Mouse (Mus musculus) hindbrain, embryonic 14.5 days (tissue): ENCODE measurements around the gene Arl8a. TPM values are rescaled to one million over a fixed set of nuclear protein-coding genes. Genes with fewer than 3 reads are reported as not detected.

Source experiments
- ATAC-seq: fragments of 200-750 bp; cut with Nextera tagmentation; 2 replicates; pipeline ENCODE4 v1.8.0; 2017; ENCODE audit warnings: moderate number of reproducible peaks, mild to moderate bottlenecking, moderate TSS enrichment, moderate library complexity; ENCODE audit not compliant: low FRiP score
- DNase-seq: peaks from one replicate; pipeline ENCODE4 v3.0.0-alpha.2; 2015; ENCODE audit warnings: low spot score
- H3K27ac ChIP-seq: fragments of 300-500 bp; sonication (generic); 2 replicates; pipeline ENCODE4 v1.5.1; 2014; ENCODE audit warnings: mild to moderate bottlenecking, moderate library complexity
- H3K27me3 ChIP-seq: fragments of 300-500 bp; sonication (generic); 2 replicates; pipeline ENCODE4 v1.6.1; 2014; ENCODE audit warnings: mild to moderate bottlenecking, low read length, mixed read lengths; ENCODE audit not compliant: control insufficient read depth, insufficient read depth
- H3K36me3 ChIP-seq: fragments of 300-500 bp; sonication (generic); replicated peaks from 2 replicates; pipeline ENCODE4 v1.6.1; 2014; ENCODE audit not compliant: control insufficient read depth, insufficient read depth
- H3K4me1 ChIP-seq: fragments of 300-500 bp; sonication (generic); replicated peaks from 2 replicates; pipeline ENCODE4 v1.6.1; 2014; ENCODE audit warnings: antibody characterized with exemption, low read length, mixed read lengths; ENCODE audit not compliant: control insufficient read depth, insufficient read depth
- H3K4me2 ChIP-seq: fragments of 300-500 bp; sonication (generic); replicated peaks from 2 replicates; pipeline ENCODE4 v1.6.1; 2014; ENCODE audit warnings: mild to moderate bottlenecking, moderate library complexity
- H3K4me3 ChIP-seq: fragments of 300-500 bp; sonication (generic); replicated peaks from 2 replicates; pipeline ENCODE4 v1.5.1; 2014; ENCODE audit warnings: mild to moderate bottlenecking, low read length
- H3K9ac ChIP-seq: fragments of 300-500 bp; sonication (generic); 2 replicates; pipeline ENCODE4 v1.6.1; 2014
- H3K9me3 ChIP-seq: fragments of 300-500 bp; sonication (generic); 2 replicates; pipeline ENCODE4 v1.6.1; 2016; ENCODE audit warnings: low read length; ENCODE audit not compliant: control insufficient read depth
- WGBS: fragments of 180-500 bp; shearing (Covaris S2); extraction: QIAGEN DNeasy Blood & Tissue Kit; methylation state at CpG from one replicate; pipeline ENCODE4 v1.1.7; 2014; 5-methylcytosine and 5-hydroxymethylcytosine counted together
- polyA plus RNA-seq: library from polyadenylated mRNA; unstranded; fragments of >200 nt; fragmentation: Nextera tagmentation; extraction: Ambion mirVana; gene quantifications from 2 replicates; pipeline ENCODE4 v1.2.1, GENCODE M21; 2014

The Arl8a gene
- polyA plus RNA-seq, 1 experiment from 2014 or later, result 354 TPM

DNA sequence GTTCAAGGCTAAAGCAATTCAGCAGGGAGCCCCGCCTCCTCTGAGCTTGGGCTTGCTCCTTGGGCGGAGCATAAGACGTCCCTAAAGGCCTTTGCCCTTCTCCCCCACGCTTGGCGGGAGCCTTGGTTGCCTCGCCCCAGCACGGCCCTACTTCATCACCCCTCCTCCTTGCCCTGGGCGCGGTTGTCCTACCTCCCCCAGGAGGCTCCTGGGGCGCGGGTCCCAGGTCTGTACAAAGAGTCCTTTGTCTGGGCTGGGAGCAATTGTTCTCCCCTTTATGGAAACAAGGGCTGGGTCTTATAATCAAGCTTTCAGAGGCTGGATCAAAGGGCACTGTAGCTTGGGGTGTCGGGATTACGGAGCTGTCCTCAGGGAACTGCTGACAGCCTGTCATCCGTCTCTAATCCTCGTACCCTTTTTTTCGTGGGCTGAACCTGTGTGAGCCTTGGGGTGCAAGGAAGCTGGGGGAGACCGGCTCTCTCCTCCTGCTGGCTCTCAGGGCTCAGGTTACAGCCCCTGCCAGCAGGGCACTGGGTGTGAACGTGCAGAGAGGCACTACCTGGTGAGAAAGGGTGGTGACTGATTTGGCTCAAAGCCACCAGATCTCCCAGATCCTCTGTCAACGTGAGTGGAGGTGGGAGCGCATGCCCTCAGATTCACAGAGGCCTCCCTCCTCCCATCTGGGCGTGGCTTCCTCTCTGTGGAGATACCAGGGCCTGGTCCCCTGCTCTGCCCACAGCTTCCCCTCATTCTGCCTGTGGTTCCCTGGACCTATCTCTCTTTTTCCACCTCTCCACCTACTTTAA, 52.6 kb downstream of the Arl8a start:
- Histone ChIP-seq H3K9me3 (no peaks in the 10 kb centered on the region), H3K4me1 (0 out of 2 replicates have a peak, but pooled peaks cover 11% of the 10 kb centered on the region), H3K36me3 (no peaks in the 10 kb centered on the region), H3K4me3 (no peak overlapping the region), H3K27ac (no peak overlapping the region), H3K27me3 (no peaks in the 10 kb centered on the region), H3K4me2 (peak overlapping the region; percentile 39), H3K9ac (no peak overlapping the region)
- no peak for DNase-seq
- 4% methylated on average over 21 of the region's 21 CpGs for WGBS
- no peak for ATAC-seq

GRCm38 (mm10) chr1:135200400-135200799, 53.8 kb downstream of the Arl8a start:
- 82% methylated on average over 4 of the region's 4 CpGs for WGBS
- Histone ChIP-seq H3K9me3 (no peaks in the 10 kb centered on the region), H3K4me1 (0 out of 2 replicates have a peak, but pooled peaks cover 11% of the 10 kb centered on the region), H3K27ac (no peak overlapping the region), H3K27me3 (no peaks in the 10 kb centered on the region), H3K4me2 (no peak overlapping the region), H3K4me3 (no peak overlapping the region), H3K36me3 (no peaks in the 10 kb centered on the region), H3K9ac (no peak overlapping the region)
- ATAC-seq (no peak), DNase-seq (no peak)

GRCm38 (mm10) chr1:135204196-135205126, 57.8 kb downstream of the Arl8a start:
- Histone ChIP-seq H3K36me3 (no peaks in the 10 kb centered on the region), H3K4me1 (no peaks in the 10 kb centered on the region), H3K4me3 (no peak overlapping the region), H3K27ac (no peak overlapping the region), H3K9ac (no peak overlapping the region), H3K4me2 (no peak overlapping the region), H3K27me3 (no peaks in the 10 kb centered on the region), H3K9me3 (no peaks in the 10 kb centered on the region)
- ATAC-seq (no peak), DNase-seq (no peak)
- 38% methylated on average over 12 of the region's 12 CpGs for WGBS

GRCm38 (mm10) chr1:135205257-135205656, 58.6 kb downstream of the Arl8a start:
- H3K27ac ChIP-seq, result no peak overlapping the region
- no peak for DNase-seq
- no peak overlapping the region for H3K4me3 ChIP-seq
- H3K27me3 ChIP-seq, result no peaks in the 10 kb centered on the region
- no peak overlapping the region for H3K9ac ChIP-seq
- no peak for ATAC-seq
- 64% methylated on average over 4 of the region's 4 CpGs for WGBS
- H3K4me2 ChIP-seq, result no peak overlapping the region
- no peaks in the 10 kb centered on the region for H3K9me3 ChIP-seq
- no peaks in the 10 kb centered on the region for H3K4me1 ChIP-seq
- no peaks in the 10 kb centered on the region for H3K36me3 ChIP-seq

Other genes starting within 250 kb of the Arl8a start
- gene Ppp1r12b, start 190.9 kb upstream of the Arl8a start, polyA plus RNA-seq, result 16.7 and 17.2 TPM in 2 replicates
- 11.6 and 11.8 TPM in 2 replicates for gene Ube2t, start 184.3 kb upstream of the Arl8a start, polyA plus RNA-seq
- 1.2 and 1.4 TPM in 2 replicates for gene Lgr6, start 41.5 kb upstream of the Arl8a start, polyA plus RNA-seq
- gene Ptpn7, start 14.1 kb upstream of the Arl8a start, polyA plus RNA-seq, result 0.11 and 0.22 TPM in 2 replicates
- 0.68 and 1.5 TPM in 2 replicates for gene Gpr37l1, start 20.9 kb downstream of the Arl8a start, polyA plus RNA-seq
- gene Elf3, start 111.7 kb downstream of the Arl8a start, polyA plus RNA-seq, result 0.09 and 0.14 TPM in 2 replicates
- gene Rnpep, start 137.3 kb downstream of the Arl8a start, polyA plus RNA-seq, result 96.1 and 101 TPM in 2 replicates
- gene Timm17a, start 167.0 kb downstream of the Arl8a start, polyA plus RNA-seq, result 172 and 176 TPM in 2 replicates
- 0.33 and 0.43 TPM in 2 replicates for gene Lmod1, start 178.0 kb downstream of the Arl8a start, polyA plus RNA-seq
- gene Shisa4, start 228.4 kb downstream of the Arl8a start, polyA plus RNA-seq, result 65.6 and 79.8 TPM in 2 replicates